Mouse (Mus musculus) spleen, postnatal 10 days (tissue): ENCODE measurements around the gene Cdkn2d.
A peak's percentile ranks its signal among the peaks of the same experiment; 100 is the strongest.
"Not testable (repeated sequence)": the region's sequence is repeated elsewhere in the genome, so short reads cannot be mapped to it uniquely, and the experiment has no call there.

Source experiments
- DNase-seq, 2 experiments: peaks; one replicate each; pipeline ENCODE4 v3.0.0; 2021 to 2022; ENCODE audit warnings: low spot score in 2 of 2

The Cdkn2d gene

DNA sequence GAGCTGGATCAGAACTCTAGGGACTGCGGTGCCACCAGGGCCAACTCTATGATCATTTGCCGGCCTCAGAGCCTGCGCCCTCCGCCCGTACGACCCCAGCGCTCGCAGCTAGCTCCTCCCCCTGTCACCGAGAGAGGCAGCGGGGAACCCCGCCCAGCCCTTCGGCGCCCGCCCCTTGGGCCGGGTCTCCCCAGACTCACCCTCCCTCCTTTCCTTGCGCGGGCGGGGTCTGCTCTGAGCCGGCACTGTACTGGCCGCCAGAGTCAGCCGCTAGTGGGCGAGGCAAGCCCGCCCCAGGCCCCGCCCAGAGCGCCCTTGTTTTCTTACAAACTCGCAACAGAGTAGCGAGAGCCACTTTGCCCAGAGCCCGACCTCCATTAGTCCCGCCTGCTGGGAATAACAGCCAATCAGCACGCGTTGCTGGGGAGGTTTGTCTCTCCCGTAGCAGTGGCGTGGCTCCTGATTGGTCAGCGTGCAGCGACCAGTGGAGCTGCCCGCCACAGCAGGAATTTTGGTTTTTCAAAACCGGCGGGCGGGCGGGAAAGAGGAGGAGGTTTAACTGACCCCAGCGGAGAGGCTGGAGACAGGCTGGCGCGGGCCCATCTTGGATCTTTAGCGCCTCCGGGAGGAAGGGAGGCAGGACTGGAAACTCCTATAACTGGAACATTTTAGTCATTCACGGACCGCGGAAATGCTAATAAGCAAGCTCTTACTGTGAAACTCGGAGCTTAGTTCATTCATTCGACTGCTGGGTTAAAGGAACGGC lies at the start of gene Cdkn2d:
Cdkn2d (minus strand) TSS at position 386 of the 766 bp plus-strand sequence.
- DNase-seq, result peak; percentile 100

DNA sequence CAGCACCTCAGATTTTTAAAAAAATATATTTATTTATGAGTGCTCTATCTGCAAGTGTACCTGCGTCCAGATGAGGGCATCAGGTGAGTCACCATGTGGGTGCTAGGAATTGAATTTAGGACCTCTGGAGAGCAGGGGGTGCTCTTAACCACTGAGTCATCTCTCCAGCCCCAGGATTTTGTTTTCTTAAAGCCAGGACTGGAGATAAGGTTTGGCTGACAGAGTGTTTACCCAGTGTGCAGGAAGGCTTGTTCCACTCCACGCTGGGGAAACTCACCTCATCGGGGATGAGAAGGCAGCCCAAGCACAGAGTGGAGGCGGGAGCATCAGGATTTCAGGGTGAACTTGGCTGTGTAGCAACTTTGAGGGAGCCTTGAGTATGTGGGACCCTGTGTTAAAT lies 49.2 kb upstream of the Cdkn2d start:
- no peak for DNase-seq

DNA sequence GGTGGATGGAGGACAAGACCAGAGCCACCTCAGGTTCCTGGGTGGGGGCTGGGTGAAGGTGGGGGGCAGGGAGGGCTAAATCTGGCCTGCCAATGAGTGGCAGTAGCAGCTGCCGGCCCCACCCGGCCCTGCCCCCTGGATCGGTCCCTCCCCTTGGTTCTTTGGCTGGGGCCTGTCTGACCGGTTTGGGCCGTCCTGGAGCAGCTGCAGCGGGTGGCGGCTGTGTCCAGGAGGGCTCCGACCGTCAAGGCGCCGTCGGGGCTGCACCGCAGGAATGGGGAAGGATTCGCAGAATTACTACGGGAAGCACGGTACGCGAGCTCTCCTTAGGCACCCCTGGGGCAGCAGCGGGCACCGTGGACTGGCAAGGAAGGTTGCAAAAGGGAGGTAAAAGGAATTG lies 46.4 kb upstream of the Cdkn2d start:
- no peak for DNase-seq

DNA sequence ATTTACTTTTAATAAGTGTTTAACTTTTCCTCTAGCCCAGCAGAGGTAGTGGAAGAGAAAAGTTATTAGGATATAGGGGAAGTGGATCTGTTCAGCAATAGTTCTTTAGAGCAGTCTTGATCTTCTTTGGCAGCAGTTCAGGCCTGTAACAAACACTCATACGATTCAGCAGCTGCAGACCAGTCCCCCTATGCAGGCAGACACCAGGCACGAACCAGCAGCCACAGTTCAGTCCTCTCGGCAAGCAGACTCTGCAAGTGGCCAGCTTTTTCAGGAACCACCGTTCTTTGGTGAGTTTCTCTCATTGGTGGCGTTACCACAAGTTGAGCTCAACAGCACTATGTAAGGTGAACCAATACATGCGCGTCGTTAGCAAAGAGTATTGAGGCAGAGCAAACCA lies 45.3 kb upstream of the Cdkn2d start:
- no peak for DNase-seq

DNA sequence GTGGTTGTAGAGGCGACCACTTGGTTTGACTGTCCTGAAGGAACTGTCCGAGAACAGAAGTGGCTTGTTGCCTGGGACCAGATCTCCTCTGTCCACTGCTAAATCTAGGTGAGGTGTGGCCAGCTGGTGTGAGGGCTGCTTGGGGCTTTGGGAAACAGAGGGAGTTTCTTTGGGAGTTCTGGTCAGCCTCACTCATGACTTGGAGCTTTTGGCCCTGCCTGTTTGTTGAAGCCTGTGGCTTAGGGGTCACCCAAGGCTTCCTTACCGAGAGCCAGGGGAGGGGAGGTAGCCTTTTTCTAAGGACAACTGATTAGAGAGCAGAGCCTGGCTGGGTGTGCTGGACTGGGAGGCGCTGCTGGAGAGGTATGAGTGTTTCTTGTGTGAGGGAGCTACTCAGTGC lies 44.2 kb upstream of the Cdkn2d start:
- no peak for DNase-seq

DNA sequence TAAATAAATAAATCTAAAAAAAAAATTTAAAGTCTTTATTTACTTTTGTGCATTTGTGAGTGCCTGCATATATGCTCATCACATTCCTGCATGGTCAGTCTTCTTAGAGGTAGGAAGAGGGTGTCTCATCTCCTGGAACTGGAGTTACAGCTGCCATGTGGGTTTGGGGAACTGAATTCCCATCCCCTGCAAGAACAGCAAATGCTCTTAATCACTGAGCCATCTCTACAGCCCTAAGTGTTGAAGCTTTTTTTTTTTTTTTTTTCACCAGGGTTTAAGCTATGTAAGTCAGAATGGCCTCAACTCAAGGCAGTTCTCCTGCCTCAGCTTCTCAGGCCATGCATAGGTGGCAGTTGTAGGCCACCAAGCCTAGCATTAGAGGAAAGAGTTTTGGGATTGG lies 43.5 kb upstream of the Cdkn2d start:
- no peak for DNase-seq

DNA sequence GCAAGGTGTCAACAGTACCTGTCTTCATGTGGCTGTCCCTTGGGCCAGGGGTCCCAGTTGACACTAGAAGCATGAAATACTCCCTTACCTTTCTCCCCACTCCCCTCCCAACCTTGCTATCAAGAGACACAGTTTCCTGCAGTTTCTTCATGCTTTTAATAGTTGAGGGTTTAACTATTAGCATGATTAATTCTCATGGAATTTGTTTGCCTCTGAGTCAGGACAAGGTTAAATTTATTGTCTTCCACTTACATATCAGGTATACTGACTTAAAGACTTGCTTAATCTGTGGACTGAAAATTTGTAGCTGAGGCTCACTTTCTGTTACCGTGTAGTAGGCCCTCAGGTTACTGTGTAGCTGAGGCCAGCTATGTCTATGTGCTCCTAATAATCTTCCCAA lies 42.3 kb upstream of the Cdkn2d start:
- no peak for DNase-seq

DNA sequence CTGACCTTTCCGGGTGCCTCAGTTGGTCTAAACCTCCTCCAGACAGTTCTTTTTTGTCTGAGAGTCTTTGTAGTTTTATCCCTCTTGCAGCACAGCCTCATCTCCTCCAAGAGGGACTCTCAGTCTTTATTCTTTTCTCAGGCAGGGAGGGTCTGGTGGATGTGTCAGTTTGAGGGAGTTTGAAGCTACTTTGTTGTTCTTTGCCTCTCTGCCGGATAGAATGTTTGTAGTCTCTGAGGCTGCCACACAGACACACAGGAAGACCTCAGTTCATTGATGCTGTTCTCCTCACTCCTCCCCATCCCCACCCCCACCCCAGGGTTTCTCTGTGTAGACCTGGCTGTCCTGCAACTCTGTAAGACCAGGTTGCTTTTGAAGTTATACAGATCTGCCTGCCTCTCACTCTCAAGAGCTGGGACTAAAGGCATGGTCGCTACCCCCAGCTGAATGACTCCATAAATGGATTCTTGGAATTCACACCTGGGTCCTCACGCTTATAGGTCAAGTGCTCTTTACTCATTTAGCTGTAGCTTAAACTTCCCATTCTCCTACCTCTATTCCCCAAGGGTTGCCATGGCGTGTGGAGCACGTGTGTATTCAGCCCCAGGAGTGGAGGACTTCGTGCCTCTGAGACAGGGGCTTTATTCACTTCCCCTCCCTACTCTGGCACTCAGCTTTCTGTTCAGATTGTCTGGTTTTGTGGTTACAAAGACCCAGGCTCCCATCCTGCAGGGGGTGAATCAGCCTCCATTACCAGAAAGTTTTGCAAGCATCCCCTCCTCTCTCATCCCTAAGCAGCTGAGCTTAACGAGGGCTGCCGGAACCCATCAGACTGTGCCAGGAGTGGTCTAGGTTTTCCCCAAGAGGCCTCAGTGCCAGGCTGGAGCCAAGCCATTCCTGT lies 41.2 kb upstream of the Cdkn2d start:
- DNase-seq, result no peak

DNA sequence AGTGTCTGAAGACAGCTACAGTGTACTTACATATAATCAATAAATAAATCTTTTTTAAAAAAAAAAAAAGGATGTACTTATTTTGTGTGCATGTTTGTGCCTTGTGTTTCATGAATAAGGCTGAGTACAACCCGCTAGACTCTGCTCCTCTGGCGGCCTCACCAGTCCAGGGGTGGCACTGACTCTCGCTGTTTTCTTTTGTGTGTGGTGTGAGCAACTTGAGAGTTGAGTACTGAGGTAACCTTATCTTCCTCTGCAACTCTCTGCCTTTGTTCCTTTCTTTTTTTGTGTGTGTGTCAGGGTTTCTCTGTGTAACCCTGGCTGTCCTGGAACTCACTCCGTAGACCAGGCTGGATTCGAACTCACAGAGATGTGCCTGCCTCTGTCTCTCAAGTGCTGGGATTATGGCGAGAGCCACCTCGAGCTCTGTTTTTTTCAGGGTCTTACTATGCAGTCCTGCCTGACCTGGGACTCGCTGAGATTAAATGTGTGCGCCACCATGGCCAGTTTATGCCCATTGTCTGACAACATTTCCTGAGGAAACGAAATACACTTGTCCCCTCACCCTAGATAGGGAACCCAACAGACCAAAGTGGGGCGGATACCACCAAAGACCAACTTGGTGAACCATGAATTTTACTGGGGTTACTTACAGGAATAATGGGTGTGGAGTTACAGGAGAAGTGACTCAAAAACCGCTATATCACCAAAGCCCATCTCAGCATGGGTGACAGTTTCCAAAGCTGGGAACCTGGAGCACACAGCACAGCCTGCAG lies 40.3 kb upstream of the Cdkn2d start:
- no peak for DNase-seq

DNA sequence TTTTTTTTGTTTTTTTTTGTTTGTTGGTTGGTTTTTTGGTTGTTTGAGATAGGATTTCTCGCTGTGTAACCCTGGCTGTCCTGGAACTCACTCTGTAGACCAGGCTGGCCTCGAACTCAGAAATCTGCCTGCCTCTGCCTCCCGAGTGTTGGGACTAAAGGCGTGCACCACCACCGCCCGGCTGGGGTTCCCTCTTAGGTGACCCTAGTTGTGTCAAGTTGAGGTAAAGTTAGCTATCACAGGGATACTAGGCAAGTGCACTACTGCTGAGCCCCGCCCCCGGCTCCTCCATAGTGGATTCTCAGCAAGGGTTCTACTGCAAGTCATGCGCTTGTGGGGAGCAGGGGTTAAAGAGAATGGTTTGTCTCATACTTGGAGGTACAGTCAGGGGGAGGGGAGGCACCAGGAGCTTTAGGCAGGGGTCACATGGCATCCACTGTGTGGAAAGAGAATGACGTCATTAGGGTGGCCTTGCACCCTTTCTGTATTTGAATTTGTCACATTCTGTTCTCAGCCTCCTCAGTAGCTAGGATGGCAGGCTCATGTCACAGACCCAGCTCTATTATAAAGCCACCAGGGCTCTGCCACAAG lies 38.6 kb upstream of the Cdkn2d start:
- DNase-seq, result no peak

DNA sequence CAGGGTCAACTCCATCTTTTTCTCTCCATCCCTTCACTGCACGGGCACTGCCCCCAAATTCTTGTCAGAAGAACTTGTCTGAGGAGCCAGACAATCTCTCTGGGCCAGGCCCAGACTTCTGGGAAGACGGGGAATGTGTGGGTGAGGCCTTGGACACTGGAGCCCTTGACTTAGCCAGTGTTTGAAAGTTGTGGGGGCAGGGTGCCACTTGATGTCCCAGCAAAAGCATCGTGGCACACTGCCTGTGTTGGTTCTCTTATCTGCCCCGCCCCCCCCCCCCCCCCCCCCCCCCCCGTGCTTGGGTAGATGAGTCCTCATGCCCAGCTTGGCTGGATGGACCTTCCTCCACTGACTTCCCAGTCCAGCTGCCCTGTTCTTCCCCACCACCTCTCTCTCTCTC lies 37.8 kb upstream of the Cdkn2d start:
- no peak for DNase-seq

DNA sequence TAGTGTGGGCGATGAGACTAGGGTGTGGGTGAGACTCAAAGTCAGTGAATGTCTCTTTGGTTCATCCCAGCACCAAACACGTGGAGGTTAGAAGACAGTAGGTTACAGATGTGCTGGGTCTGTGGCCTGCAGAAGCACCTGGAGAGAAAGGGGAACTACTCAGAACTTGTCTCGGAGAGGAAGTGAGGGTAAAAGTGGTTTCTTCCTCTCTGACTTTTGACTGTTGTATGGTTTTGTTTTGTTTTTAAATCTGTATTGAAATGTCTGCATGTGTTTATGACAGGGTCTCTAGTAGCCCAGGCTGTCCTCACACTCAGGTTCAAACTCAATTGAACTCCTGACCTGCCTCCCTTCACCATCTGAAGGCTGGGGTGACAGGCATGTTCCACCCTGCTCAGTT lies 36.8 kb upstream of the Cdkn2d start:
- DNase-seq, result peak in 1 of 2 experiments; percentile 47

DNA sequence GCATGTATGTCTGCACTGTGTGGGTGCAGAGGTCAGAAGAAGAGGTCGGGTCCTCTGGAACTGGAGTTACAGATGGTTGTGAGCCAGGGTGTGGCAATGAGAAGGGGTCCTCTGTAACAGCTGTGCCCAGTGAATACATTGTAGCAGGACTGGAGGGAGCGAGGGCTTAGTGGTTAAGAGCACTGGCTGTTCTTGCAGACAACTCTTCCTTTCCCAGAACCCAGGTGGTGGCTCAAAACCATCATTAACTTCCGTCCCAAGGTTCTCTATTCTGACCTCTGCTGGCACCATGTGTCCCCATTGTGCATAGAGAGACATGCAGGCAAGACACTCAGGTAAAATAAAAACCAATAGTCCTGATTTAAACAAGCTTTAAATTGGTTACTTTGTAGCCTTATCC lies 36.4 kb upstream of the Cdkn2d start:
- no peak for DNase-seq

DNA sequence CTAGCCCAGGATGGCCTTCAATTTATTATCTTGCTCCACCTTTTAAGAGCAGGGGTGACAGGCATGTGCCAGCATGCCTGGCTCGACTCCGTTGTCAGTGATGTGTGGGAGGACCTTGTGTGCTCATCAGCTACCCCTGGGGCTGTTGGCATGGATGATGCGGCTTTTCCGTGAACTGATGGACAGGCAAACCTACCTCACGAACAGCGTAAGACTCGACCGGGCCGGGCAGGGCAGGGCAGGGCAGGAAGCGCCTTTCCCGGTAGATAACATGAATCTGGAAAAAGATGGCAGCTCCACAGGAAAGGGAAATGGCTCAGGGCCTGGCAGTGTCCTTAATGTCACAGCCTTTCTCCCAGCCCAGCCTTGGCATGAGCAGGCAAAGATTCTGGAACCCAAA lies 33.1 kb upstream of the Cdkn2d start:
- no peak for DNase-seq

DNA sequence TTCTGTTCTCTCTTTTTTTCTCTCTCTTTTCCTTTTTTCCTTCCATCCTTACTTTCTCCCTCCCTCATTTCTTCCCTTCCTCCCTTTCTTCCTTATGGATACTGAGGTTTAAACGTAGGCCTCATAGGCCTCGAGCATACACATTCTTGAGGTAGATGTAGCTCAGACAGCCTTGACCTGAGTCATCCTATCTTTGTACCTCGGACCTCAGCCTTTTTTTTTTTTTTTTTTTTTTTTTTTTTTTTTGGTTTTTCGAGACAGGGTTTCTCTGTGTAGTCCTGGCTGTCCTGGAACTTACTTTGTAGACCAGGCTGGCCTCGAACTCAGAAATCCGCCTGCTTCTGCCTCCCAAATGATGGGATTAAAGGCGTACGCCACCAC lies 31.7 kb upstream of the Cdkn2d start:
- DNase-seq, result not testable (repeated sequence)

DNA sequence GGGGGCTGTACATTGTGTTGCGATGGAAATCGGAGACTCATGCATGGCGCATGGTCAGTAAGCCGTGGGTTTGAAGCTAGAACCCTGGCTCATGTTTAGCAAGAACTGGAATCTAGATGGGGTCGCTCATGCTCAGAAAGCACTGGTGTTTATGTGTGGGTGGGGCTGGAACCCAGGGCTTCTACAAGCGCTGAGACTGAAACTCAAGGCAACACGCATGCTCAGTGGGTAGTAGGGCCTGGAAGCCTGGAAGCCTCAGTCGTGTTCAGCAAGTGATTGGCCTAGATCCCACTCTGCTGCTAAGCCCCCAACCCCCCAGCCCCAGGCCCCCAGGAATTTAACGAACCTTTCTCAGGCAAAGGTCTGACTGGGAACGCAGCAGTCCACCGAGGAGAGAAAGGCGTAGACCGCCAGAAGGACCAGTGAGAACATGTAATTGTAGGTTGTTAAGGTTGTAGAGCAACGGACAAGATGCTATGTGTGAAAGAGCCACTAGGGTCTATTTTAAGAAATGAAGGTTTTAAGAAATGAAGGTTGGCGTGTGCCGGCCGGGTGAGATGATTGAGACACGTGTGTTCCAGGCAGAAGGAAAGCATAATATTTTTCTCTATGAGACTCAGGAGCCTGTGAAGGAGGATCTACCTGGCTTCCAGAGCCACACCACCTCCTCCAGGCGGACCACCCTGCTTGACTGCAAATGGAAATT lies 31.2 kb upstream of the Cdkn2d start:
- DNase-seq, result peak in 1 of 2 experiments; percentile 46

DNA sequence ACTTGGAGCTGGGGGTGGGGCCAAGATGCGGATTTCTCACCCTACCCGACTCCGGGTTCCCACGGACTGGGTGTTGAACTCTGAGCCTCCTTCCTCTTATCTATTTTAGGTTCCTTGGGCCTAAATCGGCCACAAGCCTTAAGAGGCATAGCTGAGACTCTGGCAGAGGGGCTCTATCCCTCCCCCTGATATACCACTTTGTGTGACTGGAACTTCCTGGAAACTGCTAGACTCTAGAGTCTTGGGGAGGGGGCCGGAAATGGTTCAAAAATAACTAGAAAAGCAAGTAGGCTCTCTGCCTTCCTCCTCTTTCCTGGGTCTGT lies 30.3 kb upstream of the Cdkn2d start:
- peak in 1 of 2 experiments; percentile 73 for DNase-seq

DNA sequence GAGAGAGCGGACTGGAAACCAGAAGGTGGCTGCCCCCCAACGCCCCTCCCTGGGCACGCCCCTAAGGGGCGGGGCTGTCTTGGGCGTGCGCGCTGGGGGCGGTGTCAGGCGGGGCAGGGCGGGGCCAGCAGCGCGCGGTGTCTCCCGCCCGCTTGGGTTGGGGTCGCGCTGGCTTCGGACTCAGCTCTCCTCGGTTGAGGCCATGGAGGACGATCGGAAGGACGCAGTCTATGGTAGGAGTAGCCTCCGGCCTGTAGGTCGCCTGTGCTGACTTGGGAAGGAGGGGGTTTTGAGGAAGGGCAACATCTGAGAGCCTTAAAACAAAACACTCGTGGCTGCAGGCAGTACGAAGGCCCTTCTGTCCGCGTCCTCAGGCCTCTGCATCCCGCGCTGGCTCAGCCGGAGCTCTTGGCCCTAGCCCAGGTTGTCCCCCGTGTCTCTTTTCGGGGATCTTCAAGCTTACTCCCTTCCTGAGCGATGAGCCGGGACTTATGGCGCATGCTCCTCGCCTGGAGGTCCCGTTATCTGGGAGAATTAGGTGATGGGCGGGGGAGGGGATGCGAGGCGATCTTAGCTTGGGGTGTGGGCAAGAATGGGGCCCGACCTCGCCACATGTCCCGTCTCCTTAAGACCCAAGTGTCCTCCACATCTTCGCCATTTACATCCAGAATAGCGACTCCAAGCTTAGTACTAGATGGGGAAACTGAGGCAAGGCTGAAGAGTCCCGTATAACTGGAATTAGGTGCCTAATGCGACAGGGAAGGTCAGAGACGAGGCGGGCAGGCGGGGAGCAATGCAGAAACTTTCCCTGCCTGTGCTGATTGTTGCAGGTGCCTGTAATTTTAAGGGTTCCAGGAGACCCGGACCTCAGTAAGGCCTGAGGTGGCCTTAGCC lies 29.7 kb upstream of the Cdkn2d start, which contains the start of gene Slc44a2:
Slc44a2 (plus strand) TSS at position 80 of the 894 bp plus-strand sequence.
- DNase-seq, result peak; percentile 89 to 91

DNA sequence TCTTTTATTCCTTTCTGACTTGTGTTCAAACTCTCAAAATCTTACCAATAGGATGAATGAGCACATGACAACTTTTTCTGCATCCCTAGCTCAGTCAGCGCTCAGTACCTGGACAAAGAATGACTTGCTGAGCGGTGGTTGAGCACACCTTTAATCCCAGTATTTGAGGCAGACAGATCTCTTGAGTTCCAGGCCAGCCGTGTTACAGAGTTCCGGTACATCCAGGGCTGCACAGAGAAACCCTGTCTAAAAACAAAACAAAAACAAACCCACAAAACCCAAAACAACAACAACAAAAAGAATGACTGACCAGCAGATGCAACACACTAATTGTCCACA lies 29.0 kb upstream of the Cdkn2d start:
- DNase-seq, result peak in 1 of 2 experiments; percentile 20

DNA sequence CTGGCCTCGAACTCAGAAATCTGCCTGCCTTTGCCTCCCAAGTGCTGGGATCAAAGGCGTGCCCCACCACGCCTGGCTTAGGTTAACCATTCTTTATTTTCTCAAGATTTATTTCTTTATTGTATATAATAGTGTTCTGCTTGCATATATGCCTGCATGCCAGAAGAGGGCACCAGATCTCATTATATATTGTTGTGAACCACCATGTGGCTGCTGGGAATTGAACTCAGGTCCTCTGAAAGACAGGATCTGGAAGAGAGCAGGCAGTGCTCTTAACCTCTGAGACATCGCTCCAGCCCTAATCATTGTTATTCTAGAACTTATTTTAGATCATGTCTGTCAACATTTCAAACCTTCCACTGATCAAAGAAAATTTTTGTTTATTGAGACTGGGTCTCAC lies 28.3 kb upstream of the Cdkn2d start:
- DNase-seq, result peak in 1 of 2 experiments; percentile 13
